Mouse (Mus musculus) hindbrain, postnatal 0 days (tissue): ENCODE results near the gene Klb. TPM values are rescaled to one million over a fixed set of nuclear protein-coding genes. Genes with fewer than 3 reads are reported as not detected.

Experiments used
- ATAC-seq: fragments of 200-750 bp; cut with Nextera tagmentation; 2 replicates; pipeline ENCODE4 v1.8.0; 2017; ENCODE audit warnings: mild to moderate bottlenecking, moderate TSS enrichment, moderate library complexity
- DNase-seq: peaks from one replicate; pipeline ENCODE4 v3.0.0-alpha.2; 2015; ENCODE audit warnings: low spot score
- H3K27ac ChIP-seq: fragments of 300-500 bp; sonication (generic); 2 replicates; pipeline ENCODE4 v1.5.1; 2014; ENCODE audit warnings: mild to moderate bottlenecking
- H3K27me3 ChIP-seq: fragments of 300-500 bp; sonication (generic); 2 replicates; pipeline ENCODE4 v1.6.1; 2014; ENCODE audit warnings: low read length, mixed read lengths; ENCODE audit not compliant: insufficient read depth
- H3K36me3 ChIP-seq: fragments of 300-500 bp; sonication (generic); 2 replicates; pipeline ENCODE4 v1.6.1; 2014; ENCODE audit warnings: low read length, mixed read lengths; ENCODE audit not compliant: insufficient read depth
- H3K4me1 ChIP-seq: fragments of 300-500 bp; sonication (generic); 2 replicates; pipeline ENCODE4 v1.6.1; 2014; ENCODE audit warnings: antibody characterized with exemption, low read length, mixed read lengths; ENCODE audit not compliant: insufficient read depth
- H3K4me2 ChIP-seq: fragments of 300-500 bp; sonication (generic); 2 replicates; pipeline ENCODE4 v1.6.1; 2014; ENCODE audit warnings: low read depth, mild to moderate bottlenecking, low read length, moderate library complexity, mixed read lengths
- H3K4me3 ChIP-seq: fragments of 300-500 bp; sonication (generic); 2 replicates; pipeline ENCODE4 v1.5.1; 2014; ENCODE audit warnings: low read length
- H3K9ac ChIP-seq: fragments of 300-500 bp; sonication (generic); replicated peaks from 2 replicates; pipeline ENCODE4 v1.6.1; 2014; ENCODE audit warnings: mild to moderate bottlenecking, low read length, moderate library complexity, mixed read lengths
- H3K9me3 ChIP-seq: fragments of 300-500 bp; sonication (generic); 2 replicates; pipeline ENCODE4 v1.6.1; 2016; ENCODE audit warnings: low read length, mixed read lengths
- CTCF ChIP-seq: IDR thresholded peaks from 2 replicates; pipeline ENCODE4 v1.5.1; 2016; ENCODE audit warnings: antibody characterized with exemption, control low read depth, low read depth
- WGBS: fragments of 180-500 bp; shearing (Covaris S2); extraction: QIAGEN DNeasy Blood & Tissue Kit; methylation state at CpG from one replicate; pipeline ENCODE4 v1.1.7; 2014; 5-methylcytosine and 5-hydroxymethylcytosine counted together
- polyA plus RNA-seq: library from polyadenylated mRNA; unstranded; fragments of >200 nt; fragmentation: Nextera tagmentation; extraction: Ambion mirVana; gene quantifications from 2 replicates; pipeline ENCODE4 v1.2.1, GENCODE M21; 2015
- total RNA-seq: library from RNA; depleted of rRNA; stranded (reverse); fragments of >200 nt; gene quantifications from 2 replicates; pipeline ENCODE4 v1.2.3, GENCODE M21; 2014

Klb gene
- total and polyA plus RNA-seq, 2 experiments from 2014 or later: 0.09 TPM; not detected in 1

GRCm38 (mm10) chr5:65415653-65416458 is 67.7 kb downstream of the Klb start:
- Histone ChIP-seq H3K9ac (0 out of 2 replicates have a peak overlapping the region, but pooled peaks have one; percentile 21), H3K27me3 (no peaks in the 10 kb centered on the region), H3K4me1 (no peaks in the 10 kb centered on the region), H3K27ac (peak overlapping the region; percentile 66), H3K36me3 (peaks cover 32% of the 10 kb centered on the region), H3K4me2 (no peak overlapping the region), H3K9me3 (no peaks in the 10 kb centered on the region), H3K4me3 (no peak overlapping the region)
- TF ChIP-seq CTCF: no peak
- ATAC-seq: peak; percentile 38; the same call in 1 of the 2 replicates
- peak; percentile 56 for DNase-seq
- WGBS: 25% methylated on average over 26 of the region's 26 CpGs

- H3K9me3 ChIP-seq: no peaks in the 10 kb centered on the region
- no peaks in the 10 kb centered on the region for H3K27me3 ChIP-seq
- WGBS: 69% methylated on average over 10 of the region's 10 CpGs
- no peak for TF ChIP-seq CTCF
- no peak overlapping the region for H3K4me2 ChIP-seq
- peaks cover 39% of the 10 kb centered on the region for H3K36me3 ChIP-seq
- H3K9ac ChIP-seq: no peak overlapping the region
- DNase-seq (no peak), ATAC-seq (no peak)
- H3K27ac ChIP-seq: no peak overlapping the region
- no peak overlapping the region for H3K4me3 ChIP-seq
- H3K4me1 ChIP-seq: no peaks in the 10 kb centered on the region
These were observed 71.0 kb downstream of the Klb start for GRCm38 (mm10) chr5:65419136-65419535.

GRCm38 (mm10) chr5:65420822-65421221 is 72.7 kb downstream of the Klb start:
- DNase-seq: no peak
- no peak for ATAC-seq

GRCm38 (mm10) chr5:65422803-65423202 is 74.7 kb downstream of the Klb start:
- no peak overlapping the region for H3K4me3 ChIP-seq
- H3K9ac ChIP-seq: no peak overlapping the region
- H3K36me3 ChIP-seq: peaks cover 39% of the 10 kb centered on the region
- no peak overlapping the region for H3K27ac ChIP-seq
- H3K9me3 ChIP-seq: no peaks in the 10 kb centered on the region
- 92% methylated on average over 8 of the region's 8 CpGs for WGBS
- TF ChIP-seq CTCF: no peak
- H3K4me1 ChIP-seq: no peaks in the 10 kb centered on the region
- no peaks in the 10 kb centered on the region for H3K27me3 ChIP-seq
- no peak for DNase-seq
- H3K4me2 ChIP-seq: no peak overlapping the region
- no peak for ATAC-seq

More at GRCm38 (mm10) chr5:65420822-65421221, 72.7 kb downstream of the Klb start:
- Histone ChIP-seq H3K36me3 (peaks cover 48% of the 10 kb centered on the region), H3K27ac (no peak overlapping the region), H3K9me3 (no peaks in the 10 kb centered on the region), H3K9ac (no peak overlapping the region), H3K4me2 (no peak overlapping the region), H3K4me1 (no peaks in the 10 kb centered on the region), H3K27me3 (no peaks in the 10 kb centered on the region), H3K4me3 (no peak overlapping the region)
- no peak for TF ChIP-seq CTCF
- WGBS: 88% methylated on average over 6 of the region's 6 CpGs

- Histone ChIP-seq H3K4me1 (no peaks in the 10 kb centered on the region), H3K4me3 (no peak overlapping the region), H3K9ac (no peak overlapping the region), H3K9me3 (no peaks in the 10 kb centered on the region), H3K27me3 (no peaks in the 10 kb centered on the region), H3K27ac (no peak overlapping the region), H3K36me3 (peaks cover 39% of the 10 kb centered on the region), H3K4me2 (no peak overlapping the region)
- WGBS: 94% methylated on average over 6 of the region's 6 CpGs
- no peak for TF ChIP-seq CTCF
- no peak for DNase-seq
- ATAC-seq: no peak
These were observed 76.1 kb downstream of the Klb start for GRCm38 (mm10) chr5:65424215-65424614.

- H3K27ac ChIP-seq: no peak overlapping the region
- no peaks in the 10 kb centered on the region for H3K4me1 ChIP-seq
- H3K27me3 ChIP-seq: no peaks in the 10 kb centered on the region
- H3K36me3 ChIP-seq: peaks cover 39% of the 10 kb centered on the region
- H3K4me3 ChIP-seq: no peak overlapping the region
- TF ChIP-seq CTCF: no peak
- ATAC-seq: no peak
- no peak overlapping the region for H3K9ac ChIP-seq
- no peaks in the 10 kb centered on the region for H3K9me3 ChIP-seq
- no peak for DNase-seq
- WGBS: 88% methylated on average over 5 of the region's 5 CpGs
- H3K4me2 ChIP-seq: no peak overlapping the region
These were observed 77.1 kb downstream of the Klb start for GRCm38 (mm10) chr5:65425251-65425650.

- Histone ChIP-seq H3K27ac (no peak overlapping the region), H3K9ac (no peak overlapping the region), H3K36me3 (peaks cover 17% of the 10 kb centered on the region; the same call in 1 of the 2 replicates), H3K9me3 (no peaks in the 10 kb centered on the region), H3K4me2 (no peak overlapping the region), H3K27me3 (no peaks in the 10 kb centered on the region), H3K4me3 (no peak overlapping the region), H3K4me1 (no peaks in the 10 kb centered on the region)
- ATAC-seq (no peak), DNase-seq (no peak)
- WGBS: 52% methylated on average over 4 of the region's 4 CpGs
- no peak for TF ChIP-seq CTCF
These were observed 80.2 kb downstream of the Klb start for GRCm38 (mm10) chr5:65428321-65428720.
